Mouse (Mus musculus): ENCODE measurements at regions not wholly inside any gene's neighbourhood (a gene's known extent, or its start where the extent isn't known, plus 50 kb on each side); places are given as distances from the start of the nearest gene placed in this dataset.

DNA sequence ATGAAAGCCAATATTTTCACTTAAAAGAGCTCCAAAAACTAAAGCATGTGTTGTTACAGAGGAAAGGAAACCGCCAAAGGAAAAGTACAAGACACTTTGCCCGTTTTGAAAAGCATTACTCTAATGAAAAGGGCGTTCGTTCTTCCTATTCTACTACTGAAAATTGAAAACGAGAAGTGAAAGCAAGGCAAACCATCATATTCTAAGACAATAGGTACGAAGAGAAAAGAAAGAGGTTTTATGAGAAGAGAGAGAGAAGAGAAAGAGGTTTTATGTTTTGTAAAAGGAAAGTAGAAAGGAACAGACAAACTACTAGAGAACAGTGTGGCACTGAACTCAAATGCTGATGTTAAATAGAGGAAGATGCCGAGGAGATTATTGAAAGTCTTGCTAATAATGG lies 534.4 kb downstream of the Shisa9 start:
- TF ChIP-seq CTCF (IDR thresholded peaks at IDR 0.05; ENCODE audit: control insufficient read depth, insufficient read depth, insufficient replicate concordance, low read depth, low read length) = no peak
- no peak for TF ChIP-seq POLR2A (IDR thresholded peaks at IDR 0.05; ENCODE audit: control insufficient read depth, low read depth, low read length)
